ENCODE assay signal across 18 mouse cellular contexts in the genomic region with DNA sequence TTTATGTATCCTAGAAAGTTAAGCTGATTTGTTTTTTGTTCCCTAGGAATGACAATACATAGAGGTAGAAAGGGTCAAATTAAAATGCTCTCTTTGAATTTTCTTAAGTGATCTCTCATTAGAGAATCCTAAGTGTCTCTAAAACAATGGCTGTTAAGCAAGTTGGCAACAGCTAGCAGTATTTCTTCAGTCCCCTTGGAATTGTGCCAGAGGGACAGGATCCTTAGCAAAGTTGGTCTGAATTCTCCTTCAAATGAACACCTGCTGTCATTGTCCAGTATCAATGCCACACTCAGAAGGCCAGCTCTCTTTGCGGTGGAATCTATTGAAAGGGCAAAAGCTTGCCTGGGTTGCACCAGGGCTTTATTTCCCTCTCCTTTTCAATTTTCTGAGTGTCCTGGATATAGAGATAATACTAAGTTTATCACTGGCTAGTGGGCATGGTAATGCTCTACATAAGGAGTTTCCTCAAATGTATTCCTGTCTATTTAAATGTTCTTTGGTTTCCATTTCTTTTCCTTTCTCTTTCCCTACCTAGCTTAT.
"Had no signal": no experiment of that assay in that cellular context is flagged by ENCODE, and none has a peak within 500 bp of the region (broad histone marks: within the 10 kb centered on the region; RNA-seq: fewer than 3 reads in every experiment).

No protein-coding gene starts in this region.

- H3K9ac ChIP-seq: limb, embryonic 12.5 days; limb, embryonic 15.5 days; liver, embryonic 15.5 days; lung, embryonic 15.5 days; midbrain, embryonic 13.5 days; neural tube, embryonic 12.5 days; neural tube, embryonic 15.5 days had no signal

- H3K4me1 ChIP-seq: limb, embryonic 12.5 days; limb, embryonic 15.5 days; liver, embryonic 15.5 days; lung, embryonic 15.5 days; neural tube, embryonic 12.5 days; neural tube, embryonic 15.5 days had no signal

- H3K36me3 ChIP-seq: limb, embryonic 12.5 days; limb, embryonic 15.5 days; liver, embryonic 15.5 days; lung, embryonic 15.5 days; midbrain, embryonic 13.5 days; neural tube, embryonic 12.5 days; neural tube, embryonic 15.5 days had no signal

- DNase-seq: kidney, adult 18-20 months; kidney, adult 9 months; kidney, postnatal 14 days; kidney, postnatal 4 days; left cerebral cortex, postnatal 4 days; lung, adult 18-20 months; lung, postnatal 10 days; lung, postnatal 4 days; thymus, adult 18-20 months; thymus, postnatal 36 days had no signal

- H3K4me2 ChIP-seq: limb, embryonic 12.5 days; limb, embryonic 15.5 days; liver, embryonic 11.5 days; liver, embryonic 15.5 days; lung, embryonic 15.5 days; midbrain, embryonic 13.5 days; neural tube, embryonic 12.5 days; neural tube, embryonic 15.5 days had no signal

- H3K27me3 ChIP-seq: limb, embryonic 12.5 days; limb, embryonic 15.5 days; liver, embryonic 15.5 days; lung, embryonic 15.5 days; midbrain, embryonic 13.5 days; neural tube, embryonic 12.5 days; neural tube, embryonic 15.5 days had no signal

- H3K27ac ChIP-seq: limb, embryonic 12.5 days; limb, embryonic 15.5 days; liver, embryonic 15.5 days; lung, embryonic 15.5 days; midbrain, embryonic 13.5 days; neural tube, embryonic 12.5 days; neural tube, embryonic 15.5 days had no signal

- H3K9me3 ChIP-seq: limb, embryonic 12.5 days; limb, embryonic 15.5 days; liver, embryonic 15.5 days; lung, embryonic 15.5 days; midbrain, embryonic 13.5 days; neural tube, embryonic 12.5 days; neural tube, embryonic 15.5 days had no signal

- H3K4me3 ChIP-seq: limb, embryonic 12.5 days; limb, embryonic 15.5 days; liver, embryonic 15.5 days; lung, embryonic 15.5 days; midbrain, embryonic 13.5 days; neural tube, embryonic 12.5 days; neural tube, embryonic 15.5 days had no signal

- ATAC-seq: midbrain, embryonic 13.5 days had no signal
